Mouse (Mus musculus) A20 (cell line): ENCODE data around the gene Luc7l3.

Experiments
- DNase-seq: peaks from one replicate; pipeline ENCODE4 v3.0.0-alpha.2; 2011; ENCODE audit warnings: low read depth, low spot score

The Luc7l3 gene

DNA sequence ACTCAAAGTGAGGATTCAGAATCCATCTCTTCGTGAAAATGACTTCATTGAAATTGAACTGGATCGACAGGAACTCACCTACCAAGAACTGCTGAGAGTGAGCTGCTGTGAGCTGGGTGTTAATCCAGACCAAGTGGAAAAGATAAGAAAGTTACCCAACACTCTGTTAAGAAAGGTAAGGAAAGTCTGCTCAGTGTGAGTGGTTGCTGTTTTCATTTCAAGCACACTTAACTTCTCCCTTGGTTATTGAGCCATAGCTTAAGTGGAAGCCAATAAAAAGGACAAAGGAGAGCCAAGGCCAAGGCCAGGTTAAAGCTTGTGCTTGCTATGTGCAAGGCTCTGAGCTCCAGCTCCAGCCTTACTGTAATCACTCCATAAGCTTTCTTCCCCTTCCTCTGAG is 16.6 kb upstream of the Luc7l3 start:
- DNase-seq, result no peak

DNA sequence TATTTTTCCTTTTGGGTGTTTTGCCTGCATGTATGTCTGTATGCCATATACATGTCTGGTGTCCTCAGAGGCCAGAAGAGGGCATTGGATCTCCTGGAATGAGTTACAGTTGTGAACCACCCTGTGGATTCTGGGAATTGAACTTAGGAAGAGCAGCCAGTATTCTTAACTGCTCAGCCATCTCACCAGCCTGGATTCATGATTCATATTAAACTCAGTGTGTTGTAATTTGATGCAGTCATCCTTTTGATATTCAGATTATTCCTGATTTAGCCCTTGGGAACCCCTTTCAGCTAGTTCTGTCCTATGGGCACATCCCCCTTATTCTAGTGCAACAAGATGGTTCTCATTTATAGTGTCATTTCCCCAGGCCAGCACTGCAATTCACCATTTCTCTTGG is 14.8 kb upstream of the Luc7l3 start:
- DNase-seq, result no peak

DNA sequence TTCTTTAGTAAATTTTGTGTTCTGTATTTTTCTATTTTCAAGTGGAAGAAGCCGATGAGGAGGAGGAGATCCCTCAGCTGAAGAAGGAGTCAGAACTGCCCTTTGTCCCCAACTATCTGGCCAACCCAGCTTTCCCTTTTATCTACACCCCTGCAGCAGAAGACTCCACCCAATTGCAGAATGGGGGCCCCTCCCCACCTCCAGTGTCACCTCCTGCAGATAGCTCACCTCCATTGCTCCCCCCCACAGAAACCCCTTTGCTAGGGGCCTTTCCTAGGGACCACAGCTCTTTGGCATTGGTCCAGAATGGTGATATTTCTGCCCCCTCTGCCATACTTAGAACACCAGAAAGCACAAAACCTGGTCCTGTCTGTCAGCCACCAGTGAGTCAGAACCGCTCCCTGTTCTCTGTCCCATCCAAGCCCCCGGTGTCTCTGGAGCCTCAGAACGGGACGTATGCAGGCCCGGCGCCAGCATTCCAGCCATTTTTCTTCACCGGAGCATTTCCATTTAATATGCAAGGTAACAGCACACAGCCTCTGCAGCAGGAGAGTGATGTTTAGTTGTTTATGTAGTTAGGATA is 12.7 kb upstream of the Luc7l3 start:
- no peak for DNase-seq

DNA sequence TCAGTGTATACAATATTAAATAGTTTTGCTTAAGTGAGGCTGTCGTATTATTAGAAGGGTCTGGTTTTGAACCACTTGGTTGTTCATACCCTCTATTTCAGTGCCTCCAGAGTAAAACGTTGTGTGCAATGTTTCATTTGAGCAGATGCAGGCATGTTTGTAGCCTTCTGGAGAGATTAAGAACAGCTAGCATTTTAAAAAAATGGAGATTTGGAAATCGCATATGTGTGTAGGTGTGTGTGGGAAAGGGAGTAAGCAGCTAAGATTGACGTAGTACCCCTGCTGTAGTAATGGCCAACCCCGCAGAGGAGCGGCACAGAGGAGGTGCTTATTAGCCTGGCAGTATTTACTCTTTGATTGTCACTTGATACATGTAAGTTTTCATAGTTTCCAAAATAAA is 10.9 kb upstream of the Luc7l3 start:
- DNase-seq, result no peak

DNA sequence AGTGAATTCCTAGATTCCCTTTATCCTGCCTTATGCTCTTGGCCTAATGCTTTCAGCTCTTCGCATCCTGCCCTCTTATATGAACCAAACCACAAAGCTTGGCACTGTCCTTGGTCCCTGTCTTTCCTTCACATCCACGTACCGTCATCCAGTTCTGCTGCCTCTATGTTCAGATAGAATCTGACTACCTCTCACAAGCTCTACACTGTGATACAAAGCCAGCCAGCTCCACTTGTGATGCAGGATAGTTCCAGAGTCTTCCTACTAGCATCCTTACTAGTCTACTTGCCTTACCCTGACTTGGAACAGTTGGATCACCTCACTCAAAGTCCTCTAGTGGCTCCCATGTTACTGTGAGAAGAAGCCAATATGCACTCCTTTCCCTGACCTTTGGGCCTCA is 8.4 kb upstream of the Luc7l3 start:
- DNase-seq, result no peak

DNA sequence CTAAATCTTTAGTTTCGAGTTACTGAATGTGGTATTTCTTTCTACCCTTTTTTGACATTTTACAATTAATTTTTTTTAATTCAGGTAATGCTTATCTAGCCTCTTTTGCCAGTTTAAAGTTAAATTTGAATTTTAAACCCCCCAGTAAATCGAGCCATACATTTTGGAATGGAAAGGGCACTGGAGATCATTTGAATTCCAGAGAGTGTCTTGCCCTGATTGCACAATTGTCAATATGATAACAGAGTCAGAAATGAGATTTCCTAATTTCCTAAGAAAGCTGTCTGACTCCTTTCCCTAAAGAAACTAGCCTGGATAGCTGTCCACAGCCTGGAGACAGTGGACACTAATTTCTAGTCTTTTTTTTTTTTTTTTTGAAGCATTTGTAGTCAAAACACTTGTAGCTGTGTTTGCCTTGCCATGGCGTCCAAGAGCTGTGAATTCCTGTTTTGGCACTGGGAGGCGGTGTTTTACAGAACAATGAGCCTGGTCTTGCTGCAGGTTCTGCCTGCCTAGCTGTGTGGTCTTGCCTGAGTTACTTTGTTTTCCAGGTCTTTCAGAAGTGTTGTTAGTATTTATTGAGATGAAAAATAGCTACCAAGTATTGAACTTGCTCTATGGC is 7.6 kb upstream of the Luc7l3 start:
- DNase-seq, result peak; percentile 71

DNA sequence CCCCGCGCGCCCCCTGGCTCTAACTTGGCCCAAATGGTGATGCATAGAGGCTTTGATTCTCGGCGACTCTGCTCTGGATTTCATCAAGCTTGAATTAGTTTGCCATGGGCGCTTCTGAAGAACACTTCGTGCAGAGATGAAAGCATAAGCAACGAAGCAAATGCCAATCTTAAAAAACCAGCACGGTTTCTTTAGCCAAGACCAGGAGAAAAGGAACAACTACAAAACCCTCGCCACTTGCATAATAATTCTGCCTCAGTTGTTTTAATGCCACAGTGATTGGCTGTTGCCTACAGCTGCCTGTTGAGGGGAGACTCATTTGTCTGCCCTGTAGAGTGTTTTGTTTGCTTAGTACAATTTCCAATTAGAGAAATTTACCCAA is 6.8 kb upstream of the Luc7l3 start:
- DNase-seq, result peak; percentile 65

DNA sequence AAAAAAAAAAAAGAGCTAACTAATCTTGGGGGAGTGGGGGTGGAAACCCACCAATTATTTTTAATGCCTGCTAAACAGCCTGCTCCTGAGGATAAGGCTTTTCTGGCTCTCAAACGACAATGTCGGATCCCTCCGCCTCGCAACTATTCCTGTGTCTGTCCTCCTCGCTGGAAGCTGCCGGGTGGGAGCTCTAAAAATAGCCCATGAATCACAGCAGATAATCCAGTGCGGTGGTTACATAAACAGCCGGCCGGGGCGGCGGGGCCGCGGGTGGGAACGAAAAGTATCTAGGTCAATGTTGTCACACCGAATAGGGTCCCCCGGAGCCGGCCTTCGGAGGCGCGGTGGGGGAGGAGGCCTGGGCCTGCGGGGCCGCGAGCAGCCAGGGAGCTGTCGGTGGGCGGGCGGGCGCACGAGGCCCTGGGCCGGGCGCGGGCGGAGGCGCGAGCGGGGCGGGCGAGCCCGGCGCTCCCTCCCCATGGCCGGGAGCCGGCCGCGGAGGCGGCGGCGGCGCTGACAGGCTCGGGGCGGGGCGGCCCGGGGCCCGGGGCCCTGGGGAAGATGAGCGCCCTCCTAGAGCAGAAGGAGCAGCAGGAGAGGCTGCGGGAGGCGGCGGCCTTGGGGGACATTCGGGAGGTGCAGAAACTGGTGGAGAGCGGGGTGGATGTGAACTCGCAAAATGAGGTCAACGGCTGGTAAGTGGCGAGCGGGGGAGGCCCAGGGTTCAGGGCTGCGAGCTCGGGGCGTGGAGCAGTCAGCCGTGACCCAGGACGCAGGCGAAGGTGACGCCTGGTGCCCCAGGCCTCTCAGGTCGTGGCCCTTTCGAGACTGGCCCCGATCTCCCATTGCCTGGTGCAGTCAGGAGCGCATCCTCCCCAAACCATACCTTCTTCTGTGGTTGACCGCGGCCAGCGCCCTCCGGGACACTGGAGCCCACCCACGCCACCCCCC is 6.2 kb upstream of the Luc7l3 start, which contains the start of gene Ankrd40:
TSS of gene Ankrd40 (plus strand) at position 309 of the 951 bp plus-strand sequence.
- peak; percentile 95 for DNase-seq

- DNase-seq, result peak; percentile 41
Measured at GRCm38 (mm10) chr11:94326961-94327411, 5.2 kb upstream of the Luc7l3 start.

- DNase-seq, result no peak
Measured at GRCm38 (mm10) chr11:94324618-94325017, 2.8 kb upstream of the Luc7l3 start.

DNA sequence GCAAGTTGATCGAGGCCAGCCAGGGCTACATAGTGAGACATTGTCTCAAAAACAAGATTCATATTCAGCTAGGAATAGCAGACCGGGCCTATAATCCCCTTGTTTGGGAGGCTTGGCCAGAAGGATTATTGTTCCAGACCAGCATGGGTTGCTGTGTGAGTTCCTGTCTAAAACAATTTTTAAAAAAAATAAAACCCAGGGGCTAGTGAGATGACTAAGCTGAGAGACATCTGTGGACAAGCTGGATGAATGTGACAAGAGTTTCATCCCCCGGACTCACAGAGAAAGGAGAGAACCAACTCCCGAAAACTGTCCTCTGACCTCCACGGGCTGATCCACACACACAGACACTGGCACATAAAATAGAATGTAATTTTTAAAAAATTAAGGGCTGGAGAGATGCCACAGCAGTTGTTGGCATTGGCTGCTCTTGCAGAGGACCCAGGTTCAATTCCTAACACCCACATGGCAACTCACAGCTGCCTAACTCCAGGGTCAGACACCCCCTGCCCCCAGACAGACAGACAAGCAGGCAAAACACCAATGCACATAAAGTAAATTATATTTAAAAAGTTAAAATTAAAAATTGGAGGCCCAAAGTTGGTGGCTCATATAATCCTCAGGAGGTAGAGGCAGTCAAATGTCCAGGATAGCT is 1.6 kb upstream of the Luc7l3 start:
- DNase-seq, result no peak

DNA sequence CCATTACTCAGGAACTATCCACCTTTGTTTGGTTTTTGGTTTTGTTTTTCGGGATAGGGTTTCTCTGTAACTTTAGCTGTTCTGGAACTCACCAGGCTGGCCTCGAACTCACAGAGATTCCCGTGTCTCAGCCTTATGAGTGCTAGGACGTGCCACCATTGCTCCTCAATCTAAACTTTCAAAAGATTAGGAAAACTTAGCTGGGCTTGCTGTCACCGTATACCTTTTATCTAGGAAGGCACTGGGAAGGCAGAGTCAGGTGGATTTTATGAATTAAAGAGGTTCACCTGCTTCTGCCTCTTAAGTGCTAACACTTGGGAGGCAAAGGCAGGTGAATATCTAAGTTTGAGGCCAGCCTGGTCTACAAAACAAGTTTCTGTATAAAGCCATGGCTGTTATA is 848 bp upstream of the Luc7l3 start:
- peak; percentile 23 for DNase-seq

DNA sequence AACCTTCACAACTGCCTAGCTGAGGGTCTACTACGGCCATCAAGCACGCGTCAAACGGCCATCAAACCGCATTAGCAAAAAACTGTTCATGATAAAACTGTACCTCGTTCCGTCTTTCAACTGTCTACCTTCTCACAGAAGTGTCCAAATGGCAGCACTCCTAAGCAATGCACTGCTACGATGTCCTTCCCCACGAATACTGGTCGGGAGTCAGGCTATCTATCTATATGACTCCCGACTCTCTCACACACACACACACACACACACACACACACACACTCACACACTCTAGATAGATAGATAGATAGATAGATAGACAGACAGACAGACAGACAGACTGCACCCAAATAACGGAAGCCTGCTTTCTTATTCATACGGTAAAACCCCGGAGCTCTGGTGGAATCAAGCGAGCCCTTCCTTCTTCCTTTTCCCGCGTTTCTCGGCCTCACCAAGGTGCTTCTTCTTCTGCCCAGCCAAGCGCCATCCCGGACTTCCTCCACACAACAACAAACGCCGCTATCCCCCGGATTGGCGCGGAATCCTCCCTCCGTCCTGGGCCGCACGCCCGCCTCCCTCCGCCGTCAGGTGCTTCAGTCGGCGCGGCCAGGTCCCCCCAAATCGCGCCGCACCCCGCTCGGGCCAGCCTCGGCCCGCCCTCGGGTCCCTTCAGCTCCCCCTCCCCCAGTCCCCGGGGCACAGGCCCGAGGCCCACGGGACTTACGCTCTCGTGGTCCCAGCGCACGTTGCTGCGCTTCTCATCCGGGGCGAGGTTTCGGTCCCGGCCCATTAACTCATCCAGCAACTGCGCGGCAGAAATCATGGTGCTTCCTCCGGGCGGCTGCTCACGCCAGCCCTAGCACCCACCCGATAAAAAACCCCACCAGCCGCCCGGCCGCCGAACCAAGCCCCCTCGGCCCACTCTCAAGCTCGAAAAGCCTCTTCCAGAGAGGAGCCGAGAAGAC is 538 bp downstream of the Luc7l3 start:
- peak; percentile 56 for DNase-seq

DNA sequence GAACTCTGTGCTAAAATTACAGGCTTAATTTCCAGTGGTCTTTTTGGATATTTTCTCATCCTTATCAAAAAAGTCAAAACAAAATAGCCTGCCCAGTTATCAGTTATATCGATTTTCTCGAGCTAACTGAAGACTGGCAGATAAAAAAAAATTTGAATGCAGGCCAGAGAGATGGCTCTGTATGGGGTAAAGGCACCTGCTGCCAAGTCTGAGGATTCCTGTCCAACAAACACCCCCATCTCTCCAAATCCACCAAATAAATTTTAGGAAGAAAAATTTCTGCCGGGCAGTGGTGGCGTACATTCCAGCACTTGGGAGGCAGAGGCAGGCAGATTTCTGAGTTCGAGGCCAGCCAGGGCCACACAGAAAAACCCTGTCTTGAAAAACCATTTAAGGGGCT is 3.7 kb downstream of the Luc7l3 start:
- no peak for DNase-seq

GRCm38 (mm10) chr11:94317515-94317914 is 4.3 kb downstream of the Luc7l3 start:
- DNase-seq, result no peak

DNA sequence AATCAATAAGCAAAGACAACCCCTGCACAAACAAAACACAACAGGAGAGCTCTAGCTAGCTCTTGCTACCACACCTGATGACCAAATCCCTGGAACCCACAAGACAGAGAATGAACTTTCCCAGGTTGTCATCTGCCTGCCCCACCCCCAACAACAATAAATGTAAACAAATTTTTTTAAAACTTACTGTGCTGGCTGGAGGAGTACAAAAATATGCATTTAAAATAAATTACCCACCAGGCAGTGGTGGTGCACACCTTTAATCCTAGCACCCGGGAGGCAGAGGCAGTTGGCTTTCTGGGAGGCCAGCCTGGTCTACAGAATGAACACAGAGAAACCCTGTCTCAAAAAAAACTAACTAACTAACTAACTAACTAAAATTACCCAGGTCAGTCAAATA is 4.8 kb downstream of the Luc7l3 start:
- no peak for DNase-seq

- DNase-seq, result no peak
Measured at GRCm38 (mm10) chr11:94316528-94316927, 5.3 kb downstream of the Luc7l3 start.

DNA sequence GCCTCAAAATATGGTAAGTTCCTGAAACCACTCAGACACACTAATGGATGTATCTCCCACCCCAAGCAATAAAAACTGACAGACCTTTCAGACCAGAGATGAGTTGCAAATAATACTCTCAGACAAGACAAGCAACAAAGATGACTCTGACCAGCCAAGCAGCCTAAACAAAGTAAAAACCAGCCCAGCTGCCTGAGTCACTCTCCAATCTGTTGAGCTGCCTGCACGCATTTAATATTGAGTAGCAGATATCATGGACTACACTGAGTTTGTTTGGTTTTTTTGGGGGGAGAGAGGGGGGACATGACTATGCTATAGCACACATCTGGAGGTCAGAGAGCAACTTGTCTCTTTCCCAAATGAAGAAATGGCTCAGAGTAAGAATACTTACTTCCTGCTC is 6.5 kb downstream of the Luc7l3 start:
- no peak for DNase-seq

- no peak for DNase-seq
Measured at GRCm38 (mm10) chr11:94314098-94314652, 7.6 kb downstream of the Luc7l3 start.

DNA sequence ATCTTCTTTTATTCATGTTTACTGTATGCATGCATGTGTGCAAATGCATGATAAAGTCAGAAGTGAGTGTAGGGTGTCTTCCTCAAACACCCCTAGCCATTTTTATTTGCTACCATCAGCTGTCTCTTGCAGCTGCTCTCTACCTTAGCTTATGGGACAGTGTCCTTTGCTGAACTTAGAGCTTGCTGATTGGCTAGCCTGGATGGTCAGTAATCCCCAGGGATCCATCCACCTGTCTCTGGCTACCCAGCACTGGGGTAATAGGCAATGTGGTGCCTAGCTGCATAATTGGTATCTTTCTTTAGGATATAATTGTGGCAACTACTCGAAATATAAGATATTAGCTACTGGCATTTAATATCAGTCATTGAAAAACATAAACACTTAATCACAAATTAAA is 9.1 kb downstream of the Luc7l3 start:
- no peak for DNase-seq
